Mouse (Mus musculus) c-Kit-positive CD71-positive TER-119-positive erythroid progenitor cells, embryonic 14.5 days (primary cell): ENCODE data around the gene Vti1b.

Experiments
- DNase-seq: peaks from one replicate; pipeline ENCODE4 v3.0.0-alpha.2; 2013; ENCODE audit warnings: low spot score

Vti1b gene

DNA sequence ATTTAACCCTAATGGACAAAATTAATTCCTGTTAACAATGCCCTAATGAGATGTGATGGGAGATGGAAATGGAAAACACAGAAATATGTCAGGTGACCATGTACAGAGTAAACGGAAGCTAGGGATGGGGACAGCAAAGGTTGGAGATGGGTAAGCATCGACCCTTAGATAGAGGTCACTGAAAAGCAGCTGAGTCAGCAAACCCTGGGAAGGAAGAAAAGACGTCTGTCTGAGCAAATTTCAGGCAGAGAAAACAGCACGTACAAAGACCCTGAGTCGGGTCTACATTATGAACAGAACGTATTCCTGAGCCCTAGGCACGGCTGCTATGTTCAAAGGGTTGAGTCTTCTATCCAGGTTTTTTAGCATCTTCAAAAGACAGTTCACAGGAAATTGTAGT lies 35.5 kb downstream of the Vti1b start:
- no peak for DNase-seq

- DNase-seq = no peak
Observed at GRCm38 (mm10) chr12:79135105-79135504, 37.4 kb downstream of the Vti1b start.

GRCm38 (mm10) chr12:79134676-79135075 lies 37.8 kb downstream of the Vti1b start:
- no peak for DNase-seq

DNA sequence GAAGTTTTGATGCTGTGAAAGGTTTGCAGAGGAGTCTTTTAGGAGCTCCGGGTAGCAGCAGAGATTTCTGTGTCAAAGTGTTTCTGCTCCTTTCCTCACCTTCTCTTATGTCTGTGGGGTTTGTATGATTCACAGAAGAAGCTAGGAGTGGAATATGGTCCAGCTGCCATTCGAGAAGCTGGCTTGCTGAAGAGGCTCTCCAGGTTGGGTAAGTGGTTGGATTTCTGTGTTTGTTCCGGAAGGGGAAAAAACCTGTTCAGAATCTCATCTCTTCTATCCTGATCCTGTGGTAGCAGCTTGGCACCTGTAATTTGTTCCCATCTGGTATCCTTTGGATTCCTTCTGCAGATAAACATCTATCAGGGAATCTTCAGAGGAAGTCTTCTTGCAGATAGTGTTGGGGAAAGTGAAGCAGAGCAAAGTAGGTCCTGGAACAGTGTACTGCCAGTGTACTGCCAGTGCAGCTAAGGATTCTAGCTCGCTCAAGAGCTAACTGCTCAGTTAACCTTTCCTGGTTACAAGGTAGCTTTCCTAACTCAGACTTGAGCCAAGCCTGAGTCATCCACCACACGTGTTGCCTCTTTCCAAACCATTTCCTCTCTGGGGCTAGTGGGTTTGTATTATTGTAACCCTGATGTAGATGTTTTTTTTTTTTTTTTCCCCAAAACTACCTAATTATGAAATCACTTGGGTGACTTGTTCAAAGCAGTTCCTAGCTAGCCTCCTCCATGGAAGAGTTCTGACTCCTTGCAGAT lies 40.6 kb downstream of the Vti1b start:
- no peak for DNase-seq

DNA sequence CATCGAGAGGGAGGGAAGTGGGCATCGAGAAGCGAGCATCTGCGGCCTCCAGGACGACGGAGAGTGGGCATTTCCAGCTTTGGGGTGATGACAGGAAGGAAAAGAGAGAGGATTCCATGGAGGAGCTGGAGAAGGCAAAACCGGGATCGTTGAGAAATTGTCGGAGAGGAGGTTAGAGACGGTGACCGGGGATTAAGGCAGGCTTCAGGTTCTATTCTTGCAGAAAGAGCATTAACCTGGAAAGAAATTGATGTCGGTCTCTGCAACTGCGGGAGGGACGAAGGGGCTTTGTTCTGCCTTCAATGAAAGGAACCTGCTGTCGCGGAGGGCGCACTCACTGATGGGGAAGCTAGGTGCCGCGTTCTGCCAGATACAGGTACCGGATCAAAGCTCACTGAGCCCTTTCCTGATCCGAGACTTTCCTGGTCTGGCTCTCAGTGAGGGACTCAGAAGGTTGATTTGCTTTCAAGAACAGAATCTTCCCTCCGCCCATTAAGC lies 41.2 kb downstream of the Vti1b start:
- no peak for DNase-seq

- peak; percentile 49 for DNase-seq
Observed at GRCm38 (mm10) chr12:79130299-79131177, 41.9 kb downstream of the Vti1b start, which contains the start of gene Arg2. Arg2 (plus strand) TSS chr12:79130777.

GRCm38 (mm10) chr12:79122820-79123219 lies 49.6 kb downstream of the Vti1b start:
- no peak for DNase-seq

DNA sequence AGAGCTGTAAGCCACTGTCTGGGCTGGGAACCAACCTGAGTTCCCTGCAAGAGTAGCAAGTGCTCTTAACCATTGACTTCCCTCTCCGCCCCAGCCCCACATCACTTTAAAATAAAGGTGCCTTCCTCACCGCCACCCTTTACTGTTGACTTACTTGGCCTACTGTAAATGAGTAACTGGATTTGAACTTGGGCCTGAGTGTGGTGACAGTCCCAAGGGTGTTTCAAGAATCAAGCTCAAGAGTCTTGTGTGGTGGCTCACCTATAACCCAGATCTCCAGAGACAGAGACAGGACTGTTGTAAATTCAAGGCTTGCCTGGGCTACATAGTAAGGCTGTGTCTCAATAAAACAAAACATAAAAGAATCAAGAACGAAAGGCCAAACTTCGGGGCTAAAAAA lies 53.5 kb downstream of the Vti1b start:
- no peak for DNase-seq
